Mouse (Mus musculus) left cerebral cortex, adult 11 months (tissue): ENCODE results near the gene Slc7a11.
A peak's percentile ranks its signal among the peaks of the same experiment; 100 is the strongest.

ENCODE experiments used
- DNase-seq: peaks from one replicate; pipeline ENCODE4 v3.0.0; 2022; ENCODE audit warnings: low spot score

Slc7a11 gene

DNA sequence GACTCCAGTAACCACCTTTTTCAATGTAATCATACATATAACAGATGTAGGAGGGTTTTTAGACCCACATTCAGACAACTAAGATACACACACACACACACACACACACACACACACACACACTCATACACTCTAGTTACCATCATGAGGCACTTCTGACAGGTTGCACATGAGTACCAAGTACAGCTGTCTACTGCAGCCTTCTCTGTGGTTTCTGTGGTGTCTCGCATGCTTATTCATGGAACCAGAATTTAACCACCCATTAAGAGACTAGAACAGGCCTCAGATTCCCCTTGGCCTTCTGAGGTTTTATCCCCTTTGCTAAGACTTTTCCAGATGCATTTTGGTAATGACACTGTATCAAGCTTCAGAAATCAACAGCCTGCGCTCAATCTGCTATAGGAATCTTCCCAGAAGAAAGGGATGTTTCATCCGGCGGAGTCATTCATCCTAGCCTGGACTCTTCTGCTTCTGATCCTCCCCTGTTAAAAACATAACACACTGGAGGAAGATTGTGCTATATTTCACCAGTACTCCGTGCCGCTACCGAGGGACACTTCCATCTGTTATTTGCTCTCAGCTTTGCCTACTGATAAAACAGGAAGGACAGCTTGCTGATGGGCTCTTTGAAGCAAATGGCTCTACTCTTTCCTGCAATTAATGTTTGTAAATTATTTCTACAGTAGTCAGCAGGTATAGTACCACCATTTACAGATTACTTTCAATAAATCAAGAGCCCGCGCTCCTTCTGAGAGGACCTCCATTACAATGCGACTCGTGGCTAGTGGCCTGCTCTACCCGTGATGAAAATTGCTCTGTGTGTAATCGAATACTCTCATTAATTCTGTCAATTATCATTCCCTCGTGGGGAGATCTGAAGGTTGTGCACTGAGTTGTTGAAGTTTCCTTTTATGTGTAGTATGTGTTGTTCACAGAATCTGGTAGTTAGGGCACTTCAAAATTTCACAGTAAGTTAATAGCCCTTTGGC, 135.8 kb downstream of the Slc7a11 start:
- DNase-seq: no peak

DNA sequence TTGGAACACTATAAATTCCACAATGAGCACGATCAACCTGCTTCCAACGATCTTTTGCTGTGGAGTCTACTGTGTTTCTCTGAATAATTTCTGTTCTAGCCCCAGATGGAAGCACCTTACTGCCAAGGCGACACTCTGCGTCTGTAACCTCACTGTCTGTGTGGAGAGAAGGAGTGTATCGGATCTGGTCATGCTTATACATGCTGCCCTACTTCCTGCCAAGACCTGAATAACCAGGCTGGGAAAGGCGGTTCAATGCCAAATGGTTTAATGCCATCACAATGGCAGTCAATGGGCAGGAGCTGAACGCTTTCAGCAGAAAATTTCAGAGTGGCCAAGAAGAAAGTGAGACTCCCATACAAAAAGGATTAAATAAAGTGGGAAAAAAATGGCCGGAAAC, 137.1 kb downstream of the Slc7a11 start:
- DNase-seq: no peak

- peak; percentile 7 for DNase-seq
These were observed 139.3 kb downstream of the Slc7a11 start for GRCm38 (mm10) chr3:50304137-50304536.

DNA sequence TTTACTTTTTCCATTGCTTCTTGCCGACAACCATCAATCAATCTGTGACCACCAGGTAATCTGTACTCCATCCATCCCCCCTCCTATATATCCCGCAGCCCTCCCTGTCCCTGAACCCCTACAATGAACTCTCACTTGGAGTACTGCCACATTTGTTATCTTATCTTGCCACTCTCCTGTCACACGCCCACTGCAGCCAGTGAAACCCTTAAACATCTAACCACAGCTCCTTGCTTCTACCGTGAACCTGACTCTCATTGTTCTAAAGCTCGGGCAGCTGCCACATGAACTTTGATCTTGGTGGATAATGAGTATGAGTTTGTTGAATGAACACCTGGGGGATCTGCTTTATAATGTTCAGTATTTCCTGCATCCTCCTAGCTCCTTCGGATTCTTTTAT, 140.8 kb downstream of the Slc7a11 start:
- DNase-seq: no peak

DNA sequence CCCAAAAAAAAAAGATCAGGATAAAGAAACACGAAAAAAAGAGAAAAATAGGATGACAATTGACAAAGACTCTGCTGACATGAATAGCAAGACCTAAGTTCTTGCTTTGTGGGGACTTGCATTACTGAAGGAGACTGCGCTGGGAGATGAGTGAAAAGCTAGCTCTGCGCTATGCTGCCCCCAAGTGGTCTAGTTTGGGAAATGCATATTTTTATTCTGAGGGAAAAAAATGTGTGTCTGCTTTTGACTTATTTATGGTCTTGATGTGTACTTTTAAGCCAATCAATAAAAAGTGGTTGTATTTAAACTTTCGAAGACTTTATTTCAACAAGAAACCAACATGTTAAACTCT, 142.5 kb downstream of the Slc7a11 start:
- DNase-seq: peak; percentile 25

- no peak for DNase-seq
These were observed 143.1 kb downstream of the Slc7a11 start for GRCm38 (mm10) chr3:50300002-50300951.

DNA sequence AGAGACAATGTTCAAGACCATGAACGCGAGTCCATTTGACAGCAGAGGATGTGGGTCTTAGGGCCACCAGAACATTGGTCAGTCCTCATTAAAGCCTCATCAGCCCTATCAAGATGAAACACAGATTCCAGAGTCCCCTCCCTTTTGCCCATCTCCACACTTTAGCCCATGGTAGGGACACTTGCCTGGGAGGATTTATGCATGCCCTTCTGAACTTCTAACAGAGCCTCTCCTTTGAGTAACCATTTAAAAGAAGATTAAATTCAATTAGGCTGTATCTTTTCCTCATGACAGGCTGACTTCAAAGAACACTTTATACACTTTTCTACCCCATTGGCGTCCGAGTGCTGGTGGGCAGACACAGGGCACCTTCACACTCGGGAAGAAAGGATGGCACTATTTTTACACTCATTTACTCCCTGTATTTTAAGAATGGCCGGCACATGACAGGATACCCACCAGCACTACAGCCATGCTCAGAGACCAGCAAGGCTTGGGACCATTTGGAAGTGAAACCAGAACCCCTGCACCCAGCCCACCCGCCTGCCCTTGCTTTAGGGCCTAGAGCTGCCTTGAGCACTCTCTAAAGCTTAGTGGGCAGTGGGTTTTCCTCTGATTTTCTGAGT, 144.9 kb downstream of the Slc7a11 start:
- DNase-seq: no peak

DNA sequence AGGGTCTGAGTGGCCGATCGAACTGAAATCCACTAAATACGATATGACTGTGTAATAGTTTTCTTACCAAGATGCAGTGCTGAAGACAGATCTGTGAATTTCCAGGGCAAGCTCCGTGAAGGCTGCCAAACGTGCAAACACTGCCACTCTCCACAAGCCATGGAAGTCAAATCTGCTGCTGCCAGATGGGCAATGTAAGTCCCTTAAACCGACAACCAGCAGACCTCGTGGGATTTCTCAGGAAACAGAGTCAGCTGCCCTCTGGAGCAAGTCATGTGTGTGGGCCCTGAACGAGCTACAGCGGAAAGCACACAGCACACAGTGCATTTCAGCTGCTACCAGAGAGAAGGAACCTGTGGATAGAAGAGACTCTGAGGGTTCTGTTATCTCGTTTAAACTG, 146.5 kb downstream of the Slc7a11 start:
- DNase-seq: no peak

DNA sequence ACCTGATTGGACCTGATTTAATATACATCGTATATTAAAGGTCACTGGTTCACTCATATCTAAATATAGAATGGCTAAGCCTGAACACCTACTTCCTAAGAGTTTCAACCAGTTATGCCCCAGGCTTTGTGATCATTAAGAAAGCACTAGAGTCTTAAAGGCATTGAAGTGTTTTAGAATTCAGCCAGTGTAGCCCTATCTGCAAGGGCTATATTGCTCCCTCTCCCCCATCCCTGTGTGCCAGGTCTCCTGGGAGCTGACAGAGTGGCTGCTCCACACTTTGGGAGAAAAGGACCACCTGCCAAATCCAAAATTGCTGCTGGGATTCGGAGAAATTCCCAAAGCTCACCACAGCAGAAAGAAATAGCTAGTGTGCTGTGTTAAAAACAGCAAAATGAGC, 168.4 kb downstream of the Slc7a11 start:
- DNase-seq: no peak

DNA sequence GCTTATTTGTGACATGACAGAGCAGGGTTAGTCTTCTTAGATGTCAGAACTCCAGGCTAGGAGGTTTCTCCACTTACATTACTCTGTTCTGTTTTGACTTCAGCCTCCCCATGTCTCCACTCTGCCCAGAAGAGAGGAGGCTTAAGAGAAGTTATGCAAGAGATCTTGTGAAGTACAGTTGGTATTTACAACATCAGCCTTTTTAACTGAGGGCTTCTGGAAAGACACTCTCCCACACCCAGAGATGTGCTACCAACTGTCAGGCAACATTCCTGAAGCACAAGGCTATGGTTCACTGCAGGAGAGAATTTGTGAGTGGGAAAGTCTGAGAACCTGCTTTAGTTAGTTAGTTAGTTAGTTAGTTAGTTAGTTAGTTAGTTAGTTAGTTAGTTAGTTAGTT, 171.2 kb downstream of the Slc7a11 start:
- DNase-seq: no peak

DNA sequence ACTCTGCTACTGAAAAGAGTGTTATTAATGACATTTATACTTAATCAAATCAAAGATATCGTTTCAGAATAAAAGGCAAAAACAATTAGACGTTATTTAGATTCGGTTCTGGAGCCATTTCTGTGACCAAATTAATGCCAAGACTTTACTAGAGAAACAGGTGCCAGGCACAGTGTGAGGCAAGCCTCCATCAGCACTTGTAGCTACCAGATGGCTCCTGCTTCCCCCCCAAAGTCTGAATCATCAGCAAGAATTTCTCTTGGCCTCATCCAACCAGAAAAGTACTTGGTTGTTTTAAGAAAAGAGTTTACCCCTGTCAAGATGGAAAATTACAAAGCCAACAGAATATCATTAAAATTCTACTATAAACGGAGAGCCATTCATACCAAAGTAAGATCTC, 173.7 kb downstream of the Slc7a11 start:
- DNase-seq: no peak

DNA sequence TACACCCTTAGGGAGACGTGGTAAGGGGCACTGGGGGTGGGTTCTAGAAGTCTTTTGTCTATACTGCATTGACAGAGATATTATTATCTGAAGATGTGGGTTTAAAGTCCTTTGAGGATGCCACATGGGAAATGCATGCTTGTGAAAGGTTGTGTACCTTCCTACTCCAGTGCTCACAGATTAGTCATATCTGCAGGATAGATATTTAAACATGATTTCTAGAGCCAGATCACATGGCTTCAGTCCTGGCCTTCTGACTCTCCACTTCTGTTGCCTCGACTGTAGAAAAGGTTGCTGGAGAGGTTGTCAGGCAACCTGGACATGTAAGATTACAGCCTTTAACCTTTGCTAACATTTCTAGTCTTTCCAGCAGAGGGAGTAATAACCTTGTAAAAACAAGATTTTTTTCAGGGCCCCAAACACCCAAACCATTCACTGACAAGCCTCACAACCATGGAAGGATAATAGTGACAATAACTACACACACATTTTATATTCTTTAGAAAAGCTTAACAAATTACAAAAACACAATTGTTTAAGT, 180.8 kb downstream of the Slc7a11 start:
- no peak for DNase-seq

DNA sequence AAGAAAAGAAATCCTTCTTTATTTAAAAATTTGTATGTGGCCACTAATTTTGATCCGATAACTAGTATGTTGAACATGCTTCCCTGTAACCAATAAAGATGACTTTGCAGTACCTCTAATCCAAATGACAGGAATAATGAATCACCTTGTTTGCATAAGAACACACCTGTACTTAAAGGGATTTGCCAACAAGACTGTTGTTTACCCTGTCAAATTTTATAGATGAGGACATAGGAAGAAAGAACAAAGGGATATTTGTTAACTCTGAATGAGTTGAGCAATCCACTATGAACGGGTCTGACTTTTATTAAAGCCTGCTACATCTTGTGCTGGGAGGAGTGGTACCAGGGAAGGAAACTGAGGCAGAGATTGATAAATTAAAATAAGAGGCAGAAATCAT, 181.3 kb downstream of the Slc7a11 start:
- DNase-seq: no peak

DNA sequence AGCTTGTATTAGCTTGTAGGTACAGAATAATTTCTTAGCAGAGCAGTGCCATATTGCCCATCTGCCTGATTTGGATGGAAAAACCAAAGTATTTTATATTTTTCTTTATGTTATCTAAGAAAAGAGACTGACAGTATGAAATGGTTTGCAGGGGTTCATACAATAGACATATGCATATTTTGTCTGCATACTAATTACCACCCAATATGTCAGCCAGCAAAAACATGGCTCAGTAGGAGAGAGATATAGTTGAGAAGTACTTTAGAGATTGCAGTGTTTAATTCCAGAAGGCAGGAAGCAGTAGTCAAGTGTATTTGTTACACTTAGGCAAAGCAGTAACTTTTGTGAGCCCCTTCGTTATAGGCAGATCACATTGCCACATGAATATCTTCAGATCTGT, 182.7 kb downstream of the Slc7a11 start:
- DNase-seq: no peak

DNA sequence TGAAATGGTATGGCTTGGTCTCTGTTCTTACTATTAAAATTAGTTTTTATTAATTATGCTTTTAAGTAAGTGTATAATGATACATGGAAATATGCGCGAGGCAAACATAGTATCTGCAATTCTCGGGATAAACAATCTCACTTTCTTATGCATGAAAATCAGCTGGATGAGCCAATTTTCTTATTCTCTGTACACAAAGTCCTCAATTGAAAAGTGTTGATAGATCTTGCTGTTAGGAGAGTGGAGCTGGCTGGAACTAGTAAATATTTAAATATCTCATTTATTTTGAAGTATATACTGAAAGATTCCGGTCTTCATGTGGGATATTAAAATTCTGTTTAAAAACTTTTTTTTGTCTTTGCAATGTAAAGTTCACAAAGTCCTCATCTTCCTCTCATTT, 184.6 kb downstream of the Slc7a11 start:
- DNase-seq: no peak

DNA sequence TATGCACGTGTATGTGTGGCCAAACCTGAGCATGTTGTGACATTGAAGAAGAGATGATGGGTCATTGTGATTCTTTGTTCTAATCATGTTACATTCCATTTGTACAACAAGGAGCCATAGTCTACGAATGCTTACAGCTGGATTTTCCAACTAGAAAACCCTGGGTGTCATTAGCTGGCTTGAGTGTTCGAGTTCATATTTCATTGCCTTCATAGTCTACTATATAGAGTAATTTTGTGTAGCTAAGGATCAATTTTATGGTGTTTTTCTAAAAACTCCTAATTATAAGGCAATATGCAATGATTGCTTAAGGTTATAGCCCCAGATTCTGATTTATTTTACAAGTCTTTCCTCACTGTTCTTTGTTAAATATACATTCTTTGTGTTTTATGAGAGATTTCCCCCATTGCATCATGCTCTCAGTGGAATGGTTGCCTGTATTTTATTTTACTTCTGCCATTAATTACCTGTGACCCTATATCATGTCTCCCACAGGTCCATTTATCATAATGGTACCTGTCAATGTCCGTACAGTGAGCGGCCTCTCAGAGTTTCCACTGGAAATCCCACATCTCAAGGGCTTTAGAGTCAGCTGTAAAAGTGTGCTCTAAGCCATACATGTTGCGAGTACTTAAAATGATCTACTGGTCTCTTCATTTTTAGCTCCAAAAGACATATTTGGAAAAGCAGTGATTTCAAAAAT, 193.7 kb downstream of the Slc7a11 start:
- DNase-seq: no peak

- no peak for DNase-seq
These were observed 207.4 kb downstream of the Slc7a11 start for GRCm38 (mm10) chr3:50235990-50236389.

GRCm38 (mm10) chr3:50233144-50233543, 210.3 kb downstream of the Slc7a11 start:
- DNase-seq: no peak

DNA sequence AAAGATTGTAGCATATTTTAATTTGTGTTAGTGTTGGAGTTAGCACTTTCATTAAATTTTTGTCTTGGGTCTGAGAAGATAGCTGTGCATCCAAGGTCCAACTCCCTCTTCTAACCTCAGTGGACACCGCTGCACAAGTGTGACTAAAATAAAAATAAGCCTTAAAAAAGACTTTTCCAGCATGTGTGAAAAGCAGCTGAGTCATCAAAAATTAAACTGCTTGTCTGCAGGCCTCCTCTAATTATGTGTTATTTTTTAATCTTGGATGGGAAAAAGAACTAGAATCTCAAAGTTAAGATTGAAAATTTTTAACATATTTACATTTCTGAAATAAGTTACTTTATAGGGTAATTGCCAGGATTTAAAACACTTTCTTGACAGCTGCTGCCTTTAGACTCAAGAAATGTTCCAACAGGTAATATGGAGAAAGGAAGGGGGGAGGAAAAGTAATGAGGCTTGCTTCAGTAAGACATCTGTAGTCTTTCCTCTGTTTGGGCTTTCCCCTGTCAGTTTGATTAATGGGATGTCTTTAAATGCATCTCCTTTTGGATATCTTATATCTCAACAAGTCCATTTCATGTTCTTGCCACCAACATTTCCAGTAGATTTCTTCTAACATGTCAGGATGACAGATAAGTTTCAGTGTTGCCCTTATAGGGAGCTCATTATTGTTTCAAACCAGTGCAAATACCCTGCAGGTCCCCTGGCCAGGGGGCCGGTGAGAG, 218.9 kb downstream of the Slc7a11 start:
- no peak for DNase-seq

DNA sequence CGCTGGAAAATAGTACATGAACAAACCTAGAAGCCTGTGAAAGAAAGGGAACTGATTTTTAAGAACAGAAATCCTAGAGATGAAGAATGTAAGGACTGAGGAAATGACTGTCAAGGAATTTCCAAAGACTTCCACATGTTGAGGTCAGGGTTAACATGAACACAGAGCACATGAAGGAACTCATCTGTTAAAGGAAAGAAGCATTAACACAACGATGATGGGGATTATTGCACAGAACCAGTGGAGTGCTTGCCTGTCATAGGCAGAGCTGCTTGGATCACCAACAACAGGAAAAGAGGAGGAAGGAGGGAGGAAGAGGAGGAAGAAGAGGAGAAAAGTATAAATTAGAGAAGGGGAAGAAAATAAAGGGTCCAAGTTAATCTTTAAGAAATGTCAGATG, 223.0 kb downstream of the Slc7a11 start:
- no peak for DNase-seq

DNA sequence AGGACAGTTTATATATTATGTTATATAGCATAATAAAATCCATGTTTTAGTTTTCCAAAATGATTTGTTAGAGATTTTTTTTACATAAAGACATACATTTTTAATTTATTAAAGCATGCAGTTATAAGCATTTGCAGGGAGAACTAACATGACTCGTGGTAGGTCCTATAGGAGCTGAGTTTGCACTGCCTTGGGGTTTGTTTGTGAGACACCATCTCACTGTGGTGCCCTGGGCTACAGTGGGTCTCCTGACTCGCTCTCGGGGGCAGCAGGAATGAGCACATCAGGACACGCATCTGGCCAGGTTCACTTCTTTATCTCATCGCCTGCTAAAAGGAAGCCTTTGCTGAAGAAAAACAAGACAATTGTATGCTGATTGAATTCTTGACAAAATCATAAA, 257.0 kb downstream of the Slc7a11 start:
- no peak for DNase-seq
